Mouse (Mus musculus): Measurements from ENCODE around the gene Nfib. TPM values are rescaled to one million over a fixed set of nuclear protein-coding genes. Genes with fewer than 3 reads are reported as not detected.
A peak's percentile ranks its signal among the peaks of the same experiment; 100 is the strongest.

Gene Nfib
- polyA plus RNA-seq, 1 experiment from 2014 or later, result 113 TPM

DNA sequence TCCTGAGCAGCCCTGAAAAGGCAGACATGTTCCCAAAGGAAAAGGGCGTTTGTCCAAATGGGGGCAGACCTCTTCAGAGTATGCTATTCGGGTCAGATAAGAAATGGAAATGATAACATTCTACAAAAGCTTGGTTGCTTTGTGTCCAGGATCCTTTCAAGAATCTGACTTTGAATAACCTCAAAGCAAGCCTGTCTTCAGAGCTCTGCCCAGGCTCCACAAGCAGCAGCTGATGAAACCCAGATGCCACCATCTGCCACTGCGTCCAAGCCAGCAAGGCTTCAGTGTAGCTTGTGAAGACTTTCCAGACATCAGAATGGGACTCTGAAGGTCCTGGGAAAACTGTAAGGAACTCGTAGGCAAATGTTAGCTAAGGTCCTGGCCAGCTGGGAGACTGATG, 289.7 kb downstream of the Nfib start:
- WGBS, result 29% methylated on average over 4 of the region's 4 CpGs
- Histone ChIP-seq H3K9ac (no peak overlapping the region), H3K4me1 (peaks cover 70% of the 10 kb centered on the region), H3K4me3 (no peak overlapping the region), H3K27me3 (no peaks in the 10 kb centered on the region), H3K9me3 (no peaks in the 10 kb centered on the region), H3K36me3 (no peaks in the 10 kb centered on the region), H3K27ac (0 out of 2 replicates have a peak overlapping the region, but pooled peaks have one; percentile 25), H3K4me2 (no peak overlapping the region)
- no peak for ATAC-seq (ENCODE audit: borderline replicate concordance, extremely low read depth, low FRiP score, low TSS enrichment)

DNA sequence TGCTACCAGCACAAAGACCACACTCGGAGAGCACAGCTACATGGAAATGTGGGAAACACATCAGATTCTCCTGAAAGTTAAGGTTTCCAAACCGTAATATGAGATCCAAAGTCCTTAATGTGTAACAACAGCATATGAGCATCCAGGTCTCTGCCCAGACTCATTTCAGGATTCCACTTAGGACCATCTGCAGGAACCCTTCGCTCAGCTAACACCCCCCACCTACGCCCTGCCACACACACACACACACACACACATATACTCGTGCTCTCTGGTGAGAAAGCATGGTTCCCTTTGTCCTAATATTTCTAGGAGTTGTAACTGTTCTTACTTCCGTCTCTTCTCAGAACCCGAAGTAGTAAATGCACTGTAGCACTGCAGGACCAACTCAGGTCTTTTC, 292.9 kb downstream of the Nfib start:
- Histone ChIP-seq H3K9ac (no peak overlapping the region), H3K9me3 (no peaks in the 10 kb centered on the region), H3K4me2 (no peak overlapping the region), H3K4me3 (no peak overlapping the region), H3K36me3 (no peaks in the 10 kb centered on the region), H3K4me1 (peaks cover 73% of the 10 kb centered on the region), H3K27me3 (no peaks in the 10 kb centered on the region), H3K27ac (peak overlapping the region; percentile 25)
- no peak; the same call in 1 of the 2 replicates for ATAC-seq (ENCODE audit: borderline replicate concordance, extremely low read depth, low FRiP score, low TSS enrichment)
- 60% methylated on average over 7 of the region's 7 CpGs for WGBS

DNA sequence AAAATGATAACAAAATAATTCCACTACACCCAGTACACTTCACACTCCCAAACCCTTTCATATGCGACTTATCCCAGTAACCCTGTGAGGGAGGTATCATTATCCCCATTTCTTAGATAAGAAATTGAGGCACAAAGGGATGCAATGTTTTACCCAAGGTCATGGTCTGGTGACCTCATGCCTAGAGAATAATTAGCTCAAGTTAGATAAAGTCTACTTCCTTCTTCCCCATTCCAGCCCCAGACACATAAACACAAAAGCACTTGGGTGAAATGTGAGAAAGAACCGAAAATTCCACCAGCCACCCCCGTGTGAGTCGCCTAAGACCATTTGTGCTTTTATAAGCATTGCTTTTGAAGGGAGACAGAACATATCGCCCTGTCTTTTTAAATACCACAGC, 293.6 kb downstream of the Nfib start:
- Histone ChIP-seq H3K4me1 (peaks cover 73% of the 10 kb centered on the region), H3K36me3 (no peaks in the 10 kb centered on the region), H3K9me3 (no peaks in the 10 kb centered on the region), H3K9ac (no peak overlapping the region), H3K4me2 (no peak overlapping the region), H3K4me3 (no peak overlapping the region), H3K27me3 (no peaks in the 10 kb centered on the region), H3K27ac (peak overlapping the region; percentile 25)
- no peak for ATAC-seq (ENCODE audit: borderline replicate concordance, extremely low read depth, low FRiP score, low TSS enrichment)
- WGBS, result 18% methylated on average over 5 of the region's 5 CpGs

DNA sequence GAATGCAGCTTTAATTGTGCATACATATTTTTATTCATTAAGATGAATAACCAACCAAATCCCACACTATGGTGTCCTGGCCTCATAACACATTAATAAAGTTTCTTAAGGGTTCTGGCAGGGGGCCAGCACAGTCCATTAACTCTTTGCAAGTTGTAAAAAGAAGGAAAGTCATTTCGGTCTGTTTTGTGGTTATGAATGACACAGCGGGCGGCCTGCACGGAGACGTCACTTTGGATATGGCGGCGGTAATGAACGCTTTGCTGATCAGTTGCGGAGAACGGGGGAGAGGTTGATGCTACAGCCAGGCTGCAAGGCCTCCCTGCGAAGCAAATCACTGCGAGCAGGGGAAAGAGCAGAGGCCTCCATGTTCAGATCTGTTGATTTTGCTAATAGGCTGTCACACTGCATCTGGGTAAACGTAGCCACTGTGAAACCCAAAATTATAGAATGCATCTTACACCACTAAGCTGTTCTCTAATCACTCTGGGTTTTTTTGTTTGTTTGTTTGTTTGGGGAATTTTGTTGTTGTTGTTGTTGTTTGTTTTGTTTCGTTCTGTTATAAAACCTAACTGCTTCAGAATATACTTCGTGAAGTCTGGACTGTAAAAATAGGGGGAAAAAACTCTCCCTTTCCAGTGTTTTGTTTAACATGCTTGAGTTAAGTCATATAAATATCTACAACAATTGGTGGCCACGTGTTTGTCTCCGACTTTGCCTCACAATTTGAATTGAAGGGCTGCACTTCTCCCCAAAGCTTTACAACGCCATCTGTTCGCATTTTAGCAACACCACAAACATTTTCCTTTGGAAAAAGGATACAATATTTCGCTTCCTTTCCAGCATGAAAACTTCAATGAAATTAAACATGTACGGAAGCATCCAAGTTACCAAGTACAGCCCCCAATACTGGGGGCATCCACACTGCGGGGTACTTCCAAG, 296.8 kb downstream of the Nfib start:
- ATAC-seq (ENCODE audit: borderline replicate concordance, extremely low read depth, low FRiP score, low TSS enrichment), result no peak
- Histone ChIP-seq H3K4me2 (peak overlapping the region; percentile 19; the same call in 1 of the 2 replicates), H3K27ac (peak overlapping the region; percentile 50), H3K4me1 (peaks cover 70% of the 10 kb centered on the region), H3K36me3 (no peaks in the 10 kb centered on the region), H3K4me3 (no peak overlapping the region), H3K9me3 (no peaks in the 10 kb centered on the region), H3K27me3 (no peaks in the 10 kb centered on the region), H3K9ac (no peak overlapping the region)
- WGBS, result 47% methylated on average over 22 of the region's 22 CpGs

DNA sequence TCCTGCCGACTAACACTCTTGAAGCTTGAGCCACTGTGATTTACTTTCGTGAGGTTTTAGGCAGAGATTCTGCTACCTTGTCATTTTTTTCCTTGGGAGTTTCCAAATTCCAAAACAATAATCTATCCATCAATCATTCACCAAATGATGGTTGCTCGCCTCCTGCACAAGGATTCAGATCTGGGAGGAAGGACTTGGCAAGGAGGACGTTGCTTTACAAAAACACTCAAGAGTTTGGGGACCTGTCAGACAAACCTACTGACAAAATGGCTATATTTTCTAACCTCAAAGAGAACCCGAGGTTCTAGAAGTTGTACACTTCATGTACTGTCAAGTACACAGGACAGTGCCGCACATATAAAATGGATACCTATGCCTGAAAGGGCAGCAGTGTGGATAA, 299.0 kb downstream of the Nfib start:
- Histone ChIP-seq H3K9ac (no peak overlapping the region), H3K36me3 (no peaks in the 10 kb centered on the region), H3K4me3 (no peak overlapping the region), H3K27me3 (no peaks in the 10 kb centered on the region), H3K4me1 (peaks cover 65% of the 10 kb centered on the region), H3K9me3 (no peaks in the 10 kb centered on the region), H3K4me2 (no peak overlapping the region), H3K27ac (no peak overlapping the region)
- no peak for ATAC-seq (ENCODE audit: borderline replicate concordance, extremely low read depth, low FRiP score, low TSS enrichment)
- 58% methylated on average over 6 of the region's 6 CpGs for WGBS

DNA sequence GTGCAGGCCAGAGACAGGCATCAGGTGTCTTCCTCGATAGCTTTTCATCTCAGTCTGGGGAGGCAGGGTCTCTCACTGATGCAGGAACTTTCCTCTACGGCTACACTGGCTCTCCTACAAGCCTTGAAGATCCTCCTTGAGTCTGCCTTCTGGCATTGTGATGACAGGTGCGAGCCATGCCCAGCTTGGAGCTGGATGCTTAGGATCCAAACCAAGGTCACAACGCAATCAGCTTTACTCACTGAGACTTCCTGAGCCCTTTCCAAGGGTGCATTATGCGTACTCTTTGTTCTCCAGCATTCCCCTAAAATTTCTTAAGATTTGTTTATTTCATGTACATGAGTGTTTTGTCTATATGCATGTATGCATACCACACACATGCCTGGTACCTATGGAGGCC, 299.8 kb downstream of the Nfib start:
- no peak for ATAC-seq (ENCODE audit: borderline replicate concordance, extremely low read depth, low FRiP score, low TSS enrichment)
- no peak overlapping the region for H3K9ac ChIP-seq
- no peaks in the 10 kb centered on the region for H3K36me3 ChIP-seq
- no peak overlapping the region for H3K4me2 ChIP-seq
- H3K4me3 ChIP-seq, result no peak overlapping the region
- H3K9me3 ChIP-seq, result no peaks in the 10 kb centered on the region
- 76% methylated on average over 5 of the region's 5 CpGs for WGBS
- peak overlapping the region; percentile 85 for H3K27ac ChIP-seq
- H3K4me1 ChIP-seq, result peaks cover 67% of the 10 kb centered on the region
- no peaks in the 10 kb centered on the region for H3K27me3 ChIP-seq

DNA sequence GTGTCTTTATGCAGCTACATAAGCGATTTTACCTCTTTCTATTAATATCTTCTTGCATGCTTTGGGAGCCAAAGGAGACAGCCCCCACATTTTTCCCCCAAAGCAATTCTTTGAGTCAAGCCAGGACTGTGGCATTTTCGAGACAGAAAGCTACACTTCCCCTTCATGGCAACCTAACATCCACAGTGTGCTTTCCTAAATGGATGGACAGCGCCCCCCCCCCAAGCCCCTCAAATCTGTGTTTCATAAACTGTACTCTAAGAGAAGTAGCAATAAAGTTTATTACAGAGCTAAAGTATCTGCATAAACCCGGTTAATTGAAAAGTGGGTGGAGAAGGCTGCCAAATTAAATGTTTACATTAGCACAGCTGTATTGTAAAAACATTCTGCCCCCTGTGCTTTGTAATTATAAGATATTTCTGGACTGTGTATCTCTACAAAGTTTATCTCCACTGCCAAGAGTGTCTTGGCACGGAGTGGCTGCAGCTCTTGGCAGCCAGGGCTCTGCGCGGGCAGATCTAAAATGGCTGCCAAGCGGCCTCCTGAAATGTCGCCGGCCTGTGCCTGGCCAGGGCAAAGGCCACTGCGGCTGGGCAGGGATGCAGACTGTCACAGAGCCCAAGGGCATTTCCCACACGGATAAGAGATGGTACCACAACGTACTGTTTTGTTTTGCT, 301.4 kb downstream of the Nfib start:
- 24% methylated on average over 13 of the region's 13 CpGs for WGBS
- H3K4me1 ChIP-seq, result peaks cover 73% of the 10 kb centered on the region
- no peaks in the 10 kb centered on the region for H3K9me3 ChIP-seq
- peak overlapping the region; percentile 30 for H3K4me2 ChIP-seq
- ATAC-seq (ENCODE audit: borderline replicate concordance, extremely low read depth, low FRiP score, low TSS enrichment), result peak; percentile 57
- no peaks in the 10 kb centered on the region for H3K27me3 ChIP-seq
- no peak overlapping the region for H3K9ac ChIP-seq
- H3K27ac ChIP-seq, result peak overlapping the region; percentile 85
- H3K36me3 ChIP-seq, result no peaks in the 10 kb centered on the region
- no peak overlapping the region for H3K4me3 ChIP-seq

DNA sequence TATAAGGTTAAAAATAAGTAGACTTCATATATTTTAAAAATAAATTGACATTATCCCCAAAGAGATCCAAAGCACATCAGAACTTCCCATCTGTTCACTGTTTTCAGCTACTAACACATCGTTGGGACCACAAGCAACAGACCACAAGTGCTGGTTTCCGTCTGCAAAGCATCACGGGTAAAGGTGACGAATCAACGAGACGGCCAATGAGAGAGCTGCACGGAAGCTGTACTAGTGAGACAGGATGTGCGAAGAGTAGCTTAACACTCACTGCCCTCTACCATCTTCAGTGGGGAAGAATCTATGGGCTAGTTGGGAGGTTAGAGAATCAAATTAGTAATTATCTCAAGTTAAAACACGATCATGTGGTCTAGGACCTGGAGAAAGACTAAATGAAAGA, 302.9 kb downstream of the Nfib start:
- Histone ChIP-seq H3K36me3 (no peaks in the 10 kb centered on the region), H3K27me3 (no peaks in the 10 kb centered on the region), H3K4me3 (no peak overlapping the region), H3K9me3 (no peaks in the 10 kb centered on the region), H3K9ac (no peak overlapping the region), H3K4me2 (no peak overlapping the region), H3K4me1 (peaks cover 69% of the 10 kb centered on the region), H3K27ac (no peak overlapping the region)
- 86% methylated on average over 9 of the region's 9 CpGs for WGBS
- ATAC-seq (ENCODE audit: borderline replicate concordance, extremely low read depth, low FRiP score, low TSS enrichment), result no peak

DNA sequence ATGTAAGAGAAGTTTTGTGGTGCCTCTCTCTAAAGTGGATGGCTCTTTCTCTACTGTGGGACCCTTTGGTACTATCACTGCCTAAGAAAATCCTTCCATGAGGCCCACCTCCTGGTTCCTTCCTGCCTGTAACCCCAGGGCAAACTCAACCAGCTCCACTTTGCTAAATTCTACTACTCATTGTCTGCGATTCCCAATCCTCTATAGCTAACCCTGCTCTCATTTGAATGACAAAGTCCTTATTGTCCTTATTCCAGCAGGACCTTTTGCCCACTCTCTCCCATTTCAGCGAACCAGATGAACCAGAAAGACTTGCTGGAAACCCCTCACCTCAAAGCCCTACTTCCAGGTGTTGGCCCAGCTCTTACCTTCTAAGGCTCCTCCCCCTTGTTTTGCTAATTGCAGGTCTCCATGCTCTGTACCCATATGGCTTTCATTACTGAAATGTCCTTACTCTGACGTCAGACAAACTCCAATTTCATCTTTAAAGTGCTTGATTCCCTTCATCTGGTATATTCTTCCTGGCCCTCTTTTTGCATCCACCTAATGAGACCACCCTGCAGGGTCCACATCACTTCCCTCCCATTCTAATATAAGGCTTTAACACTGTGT, 304.0 kb downstream of the Nfib start:
- 0 out of 2 replicates have a peak overlapping the region, but pooled peaks have one; percentile 6 for H3K27ac ChIP-seq
- no peaks in the 10 kb centered on the region for H3K9me3 ChIP-seq
- peaks cover 65% of the 10 kb centered on the region for H3K4me1 ChIP-seq
- H3K4me2 ChIP-seq, result no peak overlapping the region
- no peak overlapping the region for H3K9ac ChIP-seq
- no peaks in the 10 kb centered on the region for H3K27me3 ChIP-seq
- H3K36me3 ChIP-seq, result no peaks in the 10 kb centered on the region
- no peak overlapping the region for H3K4me3 ChIP-seq
- WGBS, result 40% methylated on average over 3 of the region's 3 CpGs
- ATAC-seq (ENCODE audit: borderline replicate concordance, extremely low read depth, low FRiP score, low TSS enrichment), result no peak

DNA sequence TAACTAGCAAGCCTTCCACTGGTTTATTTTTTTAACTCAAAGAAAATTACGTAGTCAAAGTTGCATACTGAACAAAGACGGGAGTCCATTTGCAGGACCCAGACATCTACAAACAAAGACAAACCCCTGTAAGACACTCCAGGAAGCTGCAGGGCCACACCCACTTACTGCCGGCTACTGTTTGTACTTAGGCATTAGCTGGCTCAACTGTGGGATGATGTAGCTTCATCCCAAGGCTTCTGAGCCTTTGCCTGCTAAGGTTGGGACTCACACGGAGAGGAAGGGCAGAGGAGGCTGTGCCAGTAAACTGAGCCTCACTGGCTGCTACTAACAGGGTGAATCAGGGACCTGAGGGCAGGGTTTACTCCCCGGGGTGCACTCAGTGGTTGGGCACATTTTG, 305.0 kb downstream of the Nfib start:
- H3K4me2 ChIP-seq, result no peak overlapping the region; the same call in 1 of the 2 replicates
- H3K27ac ChIP-seq, result peak overlapping the region; percentile 74
- H3K9ac ChIP-seq, result no peak overlapping the region
- no peaks in the 10 kb centered on the region for H3K9me3 ChIP-seq
- H3K4me3 ChIP-seq, result no peak overlapping the region
- H3K4me1 ChIP-seq, result peaks cover 65% of the 10 kb centered on the region
- no peak; the same call in 1 of the 2 replicates for ATAC-seq (ENCODE audit: borderline replicate concordance, extremely low read depth, low FRiP score, low TSS enrichment)
- H3K36me3 ChIP-seq, result no peaks in the 10 kb centered on the region
- 14% methylated on average over 5 of the region's 5 CpGs for WGBS
- H3K27me3 ChIP-seq, result no peaks in the 10 kb centered on the region

DNA sequence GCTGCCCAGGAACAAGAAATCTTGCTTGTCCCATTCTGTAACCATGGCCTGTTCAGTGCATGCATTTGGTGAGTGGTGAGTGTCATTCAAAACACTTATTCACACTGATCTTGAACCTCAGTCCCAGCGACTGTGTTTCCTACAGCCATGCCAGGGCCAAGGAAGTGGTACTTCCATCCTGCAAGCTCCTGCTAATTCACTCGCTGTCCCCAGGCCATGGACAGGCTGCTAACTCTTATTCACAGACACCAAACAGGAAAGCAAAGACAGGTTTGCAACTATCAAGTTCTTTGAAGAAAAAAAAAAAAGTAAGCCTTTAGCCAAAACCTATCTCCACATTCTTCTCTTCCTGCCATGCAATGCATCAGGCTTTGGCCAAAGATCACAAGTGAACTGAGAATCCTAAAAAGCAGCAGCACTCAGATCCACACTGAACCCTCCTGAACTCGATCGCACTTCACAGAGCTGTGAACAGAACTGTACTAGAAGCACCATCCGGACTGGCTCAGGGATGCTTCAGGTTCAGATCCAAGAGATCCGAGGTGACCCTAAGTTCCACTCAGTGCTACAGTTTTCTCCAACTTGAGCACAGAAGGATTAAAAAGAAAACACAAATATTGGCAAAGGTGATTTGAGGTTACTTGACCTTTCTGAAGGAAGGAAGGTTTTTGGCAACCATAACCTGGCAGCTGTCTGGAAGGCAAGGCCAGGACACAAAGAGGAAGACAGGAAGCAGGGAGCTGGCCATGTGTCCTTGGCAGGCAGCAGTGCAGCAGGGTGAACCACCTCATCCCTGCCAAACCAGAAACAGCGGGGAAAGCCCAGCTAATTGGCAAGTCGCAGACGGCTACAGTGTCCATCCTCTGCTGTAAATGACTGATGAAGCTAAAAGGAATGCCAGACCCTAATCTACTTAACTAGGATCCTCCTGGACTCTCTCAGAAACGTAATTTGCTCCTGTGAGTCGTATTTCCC, 305.9 kb downstream of the Nfib start:
- 0 out of 2 replicates have a peak overlapping the region, but pooled peaks have one; percentile 14 for H3K9ac ChIP-seq
- peaks cover 56% of the 10 kb centered on the region for H3K4me1 ChIP-seq
- no peaks in the 10 kb centered on the region for H3K9me3 ChIP-seq
- no peaks in the 10 kb centered on the region for H3K36me3 ChIP-seq
- H3K27ac ChIP-seq, result peak overlapping the region; percentile 74
- ATAC-seq (ENCODE audit: borderline replicate concordance, extremely low read depth, low FRiP score, low TSS enrichment), result no peak
- no peak overlapping the region for H3K4me3 ChIP-seq
- H3K4me2 ChIP-seq, result no peak overlapping the region; the same call in 1 of the 2 replicates
- no peaks in the 10 kb centered on the region for H3K27me3 ChIP-seq
- WGBS, result 42% methylated on average over 11 of the region's 11 CpGs

Measured in lung, embryonic 15.5 days (tissue).